Mouse (Mus musculus) MEL-GATA-1-ER (cell line): Measurements from ENCODE around the gene Dusp7.

Source experiments
- DNase-seq: peaks from one replicate; pipeline ENCODE4 v3.0.0-alpha.2; 2012; ENCODE audit warnings: low read depth; ENCODE audit errors: extremely low read depth

The Dusp7 gene

DNA sequence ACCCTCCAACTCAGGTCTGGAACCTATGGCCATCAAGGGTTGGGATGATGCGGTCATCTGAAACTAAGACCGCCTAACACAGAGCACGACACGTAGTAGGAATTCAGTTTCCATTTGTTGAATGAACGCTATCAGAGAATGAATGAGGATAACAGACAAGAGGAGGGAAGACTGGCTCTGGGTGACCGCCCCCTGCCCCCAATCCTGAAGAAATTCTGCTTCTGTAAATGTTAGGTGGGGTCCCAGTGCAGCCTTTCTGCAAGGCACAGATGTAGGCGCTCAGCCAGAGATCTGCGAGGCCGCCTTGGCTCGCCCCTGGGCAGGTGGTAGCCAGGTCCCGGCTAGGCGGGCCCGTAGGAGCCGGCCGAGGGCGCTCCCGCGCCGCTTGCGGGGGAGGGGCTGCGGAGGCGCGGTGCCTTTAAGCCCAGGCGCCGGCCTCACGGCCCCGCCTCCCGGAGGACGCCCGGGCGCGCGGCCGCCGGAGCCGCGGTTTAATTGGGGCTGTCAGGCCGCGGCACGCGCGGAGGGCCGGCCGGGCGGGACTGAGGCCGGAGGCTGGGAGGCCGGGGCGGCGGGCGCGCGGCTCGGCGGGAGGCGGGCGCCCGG, at the start of gene Dusp7:
Gene Dusp7 (plus strand): TSS at position 521 of the 606 bp plus-strand sequence.
- no peak for DNase-seq

DNA sequence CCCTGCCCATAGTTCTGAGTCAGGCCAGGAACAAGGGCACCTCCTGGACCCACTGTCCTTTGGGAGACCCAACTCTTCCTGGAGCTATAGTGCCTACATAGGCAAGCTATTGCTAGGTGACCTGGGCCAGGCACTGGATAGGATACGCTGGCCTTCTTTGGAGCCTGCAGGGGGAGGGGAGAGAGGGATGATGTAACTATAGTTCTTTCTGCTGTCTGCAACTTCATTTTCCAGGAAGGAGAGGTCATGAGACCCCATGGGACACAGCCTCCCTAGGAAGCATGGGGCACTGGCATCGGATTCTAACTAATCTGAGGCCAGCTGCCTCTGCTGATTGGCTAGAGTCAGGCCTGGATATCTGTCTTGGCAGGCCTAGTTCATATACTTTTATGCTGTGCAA, 49.3 kb upstream of the Dusp7 start:
- DNase-seq, result no peak

DNA sequence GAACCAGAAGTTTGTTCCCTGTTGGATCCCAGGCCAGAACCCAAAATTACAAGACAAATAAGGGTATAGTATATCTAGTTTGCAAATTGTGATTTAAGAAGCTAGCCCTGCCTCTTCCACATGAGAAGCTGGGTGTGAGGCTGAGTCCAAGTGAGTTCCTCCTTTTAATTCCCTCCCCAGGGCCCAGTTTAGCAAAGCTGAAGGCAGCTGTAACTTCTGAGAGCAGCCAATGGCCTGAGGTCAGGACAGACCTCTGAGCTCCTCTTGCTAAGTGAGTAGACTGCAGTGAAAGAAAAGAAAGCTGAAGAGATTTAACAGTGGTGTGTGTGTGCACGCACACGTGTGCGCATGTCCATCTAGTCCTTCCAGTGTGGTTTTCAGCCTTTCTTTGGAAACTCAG, 45.9 kb upstream of the Dusp7 start:
- DNase-seq, result no peak

DNA sequence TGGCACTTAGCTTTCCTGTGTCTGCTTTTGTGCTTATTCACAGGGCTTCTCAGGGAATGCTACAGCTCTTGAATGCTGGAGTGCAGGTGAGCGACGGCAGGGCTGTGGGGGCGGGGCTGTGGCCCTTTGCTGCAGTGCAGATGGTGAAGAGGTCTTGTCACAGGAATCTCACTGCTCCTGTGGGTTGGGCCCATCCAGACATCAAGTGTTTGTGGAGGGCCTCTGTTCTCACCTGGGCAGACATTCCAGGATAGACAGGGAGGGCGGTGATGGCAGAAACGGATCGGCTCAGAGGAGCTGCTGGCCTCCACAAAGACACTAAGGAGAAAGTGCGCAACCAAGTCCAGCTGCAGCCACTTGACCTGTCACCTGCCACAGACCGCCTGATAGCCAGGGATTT, 42.2 kb upstream of the Dusp7 start:
- no peak for DNase-seq

DNA sequence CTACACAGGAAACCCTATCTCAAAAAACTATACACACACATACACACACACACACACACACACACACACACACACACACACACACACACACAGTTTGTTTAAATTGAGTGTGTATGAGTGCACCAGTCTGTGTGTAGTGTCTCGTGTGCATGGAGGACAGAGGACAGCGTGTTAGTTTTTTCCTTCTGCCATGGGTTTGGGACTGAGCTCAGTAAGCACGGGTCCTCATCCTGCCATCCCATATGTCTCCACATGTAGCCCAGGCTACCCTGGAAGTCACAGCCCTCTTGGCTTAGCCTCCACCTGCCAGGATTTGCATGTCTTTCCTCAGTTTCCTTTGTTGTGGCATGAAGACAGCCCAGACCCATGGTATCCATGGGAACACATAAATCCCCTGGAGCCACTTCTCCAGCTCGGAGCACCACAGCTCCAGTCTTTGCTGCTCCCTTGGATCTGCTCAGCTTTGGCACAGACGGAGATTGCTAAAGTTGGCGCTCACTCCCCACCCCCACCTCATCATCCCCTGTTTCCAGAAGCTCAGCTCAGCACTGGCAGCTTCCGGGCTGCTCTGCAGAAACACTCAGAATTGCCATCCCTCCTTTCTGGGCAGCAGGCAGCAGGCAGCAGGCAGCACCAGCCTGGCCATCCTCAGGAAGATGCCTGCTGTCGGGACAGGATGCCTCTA, 41.2 kb upstream of the Dusp7 start:
- DNase-seq, result no peak

DNA sequence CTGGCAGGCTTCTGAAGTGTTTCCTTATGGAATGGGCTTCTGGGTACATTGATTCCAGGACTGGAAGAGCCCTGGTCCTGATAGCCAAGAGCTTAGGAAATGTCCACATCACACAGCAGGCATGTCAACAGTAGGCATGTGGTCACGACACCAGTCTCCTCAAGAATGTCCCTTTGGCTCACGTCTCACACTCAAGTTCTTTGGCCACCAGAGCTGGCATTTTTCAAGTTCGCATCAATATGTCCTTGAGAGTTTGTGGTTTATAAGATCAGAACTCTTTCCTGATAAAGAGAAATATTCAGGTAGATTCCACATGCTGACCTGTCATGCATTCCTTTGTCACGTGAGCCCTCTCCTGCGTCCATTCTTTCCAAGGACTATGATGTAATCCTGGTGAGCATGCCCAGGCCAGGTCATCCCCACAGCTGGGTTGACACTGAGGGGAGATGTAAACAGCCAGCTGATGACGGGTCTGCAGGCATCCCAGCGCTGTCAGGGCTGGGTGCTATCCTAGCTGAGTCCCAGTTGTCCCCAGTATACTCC, 40.3 kb upstream of the Dusp7 start:
- DNase-seq, result no peak

DNA sequence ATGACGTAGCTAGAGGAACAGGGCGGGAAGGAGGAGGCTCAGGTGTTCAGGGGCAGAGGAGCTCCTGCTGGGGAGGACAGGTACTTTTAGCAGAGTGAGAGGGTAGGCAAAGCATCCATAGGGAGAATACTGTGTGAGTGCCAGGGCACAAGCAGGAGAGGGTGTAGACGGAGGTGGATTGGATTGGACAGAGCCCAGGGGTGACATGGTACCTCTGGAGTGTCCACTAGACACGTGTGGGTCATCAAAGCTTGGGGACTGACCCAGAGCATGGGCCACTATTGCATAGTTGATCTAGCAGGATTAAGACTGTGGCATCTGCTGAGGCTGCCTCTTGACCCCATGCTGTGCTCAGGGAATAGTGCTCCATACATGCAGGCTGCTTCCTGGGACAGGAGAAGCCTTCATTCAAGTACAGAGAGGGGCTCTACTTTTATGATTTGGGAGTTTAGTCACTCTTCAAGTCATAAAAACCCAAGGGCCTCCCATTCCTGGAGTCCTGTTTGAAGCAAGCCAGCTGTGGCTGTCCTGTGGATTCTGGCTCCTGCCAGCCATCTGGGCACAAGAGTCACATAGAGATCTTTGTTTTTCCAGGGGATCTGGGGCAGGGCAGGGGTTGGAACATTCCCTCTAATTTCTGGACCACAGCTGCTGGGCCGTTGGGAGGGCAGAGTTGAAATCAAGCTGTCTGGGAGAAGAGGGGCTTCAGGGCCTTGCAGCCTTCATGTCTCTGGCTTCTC, 39.5 kb upstream of the Dusp7 start:
- no peak for DNase-seq

DNA sequence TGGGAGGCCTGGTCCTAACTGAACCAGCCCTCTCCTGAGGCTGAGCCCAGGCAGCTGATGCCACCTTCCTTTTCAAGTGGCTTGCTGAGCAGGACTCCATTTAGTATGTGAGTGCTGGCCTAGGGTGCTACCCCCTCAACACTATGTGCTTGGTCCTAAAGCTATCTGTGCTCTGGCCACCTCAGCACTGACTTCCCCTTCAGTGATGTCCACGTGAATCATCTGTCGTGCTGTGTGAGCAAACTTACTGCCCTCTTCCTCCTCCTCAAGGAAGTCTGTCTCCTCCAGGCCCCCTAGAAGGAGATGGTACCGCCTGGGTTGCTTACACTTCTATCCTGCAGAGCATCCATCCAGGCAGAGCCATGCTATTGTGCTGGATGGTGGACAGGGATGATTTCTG, 35.7 kb upstream of the Dusp7 start:
- DNase-seq, result no peak

DNA sequence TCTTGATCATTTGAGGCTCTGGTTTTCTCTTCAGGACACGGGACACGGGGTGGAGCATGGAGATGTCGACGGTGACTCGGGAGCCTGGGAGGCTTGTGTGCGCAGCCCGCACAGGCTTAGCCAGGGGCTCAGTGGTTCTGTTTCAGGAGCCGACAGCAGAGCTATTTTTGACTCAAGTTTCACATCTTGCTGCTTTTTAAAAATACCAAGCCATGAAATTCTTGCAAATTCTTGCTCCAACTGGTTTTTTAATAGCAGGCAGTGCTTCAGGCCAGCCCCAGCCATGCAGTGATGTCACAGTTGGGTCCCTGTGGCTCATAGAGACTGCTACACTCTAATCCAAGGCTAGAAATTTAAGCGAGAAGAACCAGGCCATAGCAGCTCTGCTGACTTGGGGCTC, 30.8 kb upstream of the Dusp7 start:
- DNase-seq, result no peak

DNA sequence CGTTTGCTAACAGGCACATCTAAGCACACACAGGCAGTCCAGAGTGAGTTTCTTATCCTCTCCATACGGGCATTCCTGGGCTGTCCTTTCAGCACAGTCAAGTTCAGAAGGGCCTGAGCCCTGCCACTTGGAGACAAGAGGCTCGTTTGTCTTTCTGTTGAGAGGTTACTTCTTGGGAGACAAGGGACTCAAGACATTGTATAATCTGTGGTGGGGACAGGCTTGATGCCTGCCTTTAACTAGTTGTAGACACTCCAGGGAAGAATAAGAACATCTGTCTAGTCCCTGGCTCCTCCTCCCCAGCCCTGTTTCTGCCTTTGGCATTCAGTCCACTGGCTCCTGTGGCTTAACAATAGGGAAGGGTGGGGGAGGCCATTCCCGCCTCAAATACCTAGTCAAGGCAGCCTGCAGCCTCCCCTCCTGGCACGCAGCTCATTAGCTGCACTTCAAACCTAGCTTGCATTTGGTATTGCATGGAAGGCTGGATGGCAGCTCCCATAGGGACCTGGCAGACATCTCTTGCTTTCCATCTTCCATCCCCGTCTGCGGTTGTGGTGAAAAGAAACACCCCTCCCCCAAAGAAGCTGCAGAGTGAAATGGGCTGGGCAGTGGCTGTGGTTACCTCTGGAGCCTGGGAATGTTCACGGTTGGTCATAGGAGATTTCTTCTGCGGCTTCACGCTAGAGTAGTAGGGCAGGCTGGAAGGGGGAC, 29.8 kb upstream of the Dusp7 start:
- no peak for DNase-seq

DNA sequence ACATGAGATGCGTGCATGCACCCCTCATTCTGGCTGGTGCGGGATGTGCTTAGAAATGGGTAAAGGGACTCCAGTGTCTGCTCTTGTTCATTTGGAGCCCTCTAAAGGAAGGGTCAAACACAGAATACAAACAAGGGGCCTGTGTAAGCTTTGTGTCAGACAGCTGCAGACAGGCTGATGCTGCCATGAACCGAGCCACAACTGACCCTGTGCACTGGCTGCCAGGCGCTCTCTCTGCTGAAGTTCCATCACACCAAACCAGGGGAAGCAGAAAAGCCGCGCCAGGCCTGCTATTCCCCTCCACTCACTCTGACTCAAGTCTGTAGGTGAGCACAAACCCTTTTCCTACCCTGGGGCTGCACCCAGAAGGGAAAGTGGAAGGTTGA, 29.3 kb upstream of the Dusp7 start:
- no peak for DNase-seq

DNA sequence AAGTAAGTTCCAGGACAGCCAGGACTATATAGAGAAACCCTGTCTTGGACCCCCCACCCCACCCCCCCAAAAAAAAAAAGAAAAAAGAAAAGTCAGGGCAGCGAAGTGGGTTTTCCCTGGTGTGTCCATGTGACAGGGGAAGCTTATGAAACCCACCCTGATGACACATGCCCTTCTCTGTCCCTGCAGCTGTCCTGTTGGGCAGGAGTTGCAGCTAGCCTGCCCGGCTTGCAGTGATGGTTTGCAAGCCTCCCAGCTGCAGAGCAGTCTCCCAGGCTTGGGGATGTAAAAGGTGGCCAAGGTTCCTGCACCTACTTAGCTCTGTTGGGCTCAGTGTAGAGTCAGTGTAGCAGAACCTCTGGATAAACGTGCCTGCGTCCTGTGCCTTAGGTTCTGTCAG, 28.7 kb upstream of the Dusp7 start:
- no peak for DNase-seq

DNA sequence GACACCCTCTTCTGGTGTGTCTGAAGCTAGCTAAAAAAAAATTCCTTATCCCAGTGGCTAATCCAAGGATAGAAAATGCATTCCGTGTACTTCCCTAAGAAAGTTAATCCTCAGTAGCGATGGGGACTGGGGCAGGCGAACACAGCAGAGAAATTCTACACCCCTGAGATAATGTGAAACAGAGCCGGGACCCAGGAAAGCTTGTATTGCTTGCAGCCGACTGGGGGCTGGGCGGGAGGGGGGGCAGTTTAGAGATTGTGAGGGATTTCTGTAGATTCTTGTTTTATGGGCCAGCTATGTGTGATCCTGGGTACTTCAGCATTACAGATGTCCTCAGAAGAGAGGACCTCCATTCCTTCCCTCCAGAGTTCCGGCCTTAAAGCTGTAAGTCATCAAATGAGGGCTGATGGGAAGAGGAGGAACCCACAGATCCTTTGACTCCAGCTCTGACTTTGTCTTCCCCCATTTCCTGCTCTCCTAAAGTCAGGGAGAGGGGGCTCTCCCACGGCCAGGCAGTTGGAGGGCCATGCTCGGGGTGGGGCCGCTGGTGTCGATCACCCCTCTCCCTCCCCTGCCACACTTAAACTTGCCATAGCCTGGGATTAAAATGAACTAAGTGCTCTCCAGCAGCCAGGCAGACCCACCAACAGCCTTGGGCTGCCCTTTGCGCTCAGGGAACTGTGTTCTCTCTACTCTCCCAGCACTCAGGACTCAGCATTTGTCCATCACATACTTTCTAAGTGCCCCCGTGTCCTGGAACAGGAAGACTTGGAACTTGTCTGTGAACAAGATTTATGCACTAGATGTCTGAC, 27.7 kb upstream of the Dusp7 start:
- DNase-seq, result no peak

DNA sequence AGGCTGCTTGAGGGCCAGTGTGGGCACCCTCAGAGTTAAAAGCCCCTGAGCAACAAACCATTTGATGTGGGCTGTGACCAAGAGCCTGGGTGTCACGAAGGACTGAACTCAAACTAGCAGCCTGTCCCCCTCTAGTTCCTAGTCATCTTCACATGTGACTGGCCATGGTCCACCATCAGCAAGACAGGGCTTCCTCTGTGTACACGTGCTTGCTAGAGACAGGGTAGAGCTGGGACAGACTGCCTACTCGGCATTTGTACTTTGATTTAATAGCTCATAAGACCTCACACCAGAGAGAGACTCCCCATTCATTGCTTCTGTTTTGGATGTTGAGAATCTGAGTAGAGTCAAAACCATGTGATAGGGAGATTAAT, 27.1 kb upstream of the Dusp7 start:
- DNase-seq, result no peak

DNA sequence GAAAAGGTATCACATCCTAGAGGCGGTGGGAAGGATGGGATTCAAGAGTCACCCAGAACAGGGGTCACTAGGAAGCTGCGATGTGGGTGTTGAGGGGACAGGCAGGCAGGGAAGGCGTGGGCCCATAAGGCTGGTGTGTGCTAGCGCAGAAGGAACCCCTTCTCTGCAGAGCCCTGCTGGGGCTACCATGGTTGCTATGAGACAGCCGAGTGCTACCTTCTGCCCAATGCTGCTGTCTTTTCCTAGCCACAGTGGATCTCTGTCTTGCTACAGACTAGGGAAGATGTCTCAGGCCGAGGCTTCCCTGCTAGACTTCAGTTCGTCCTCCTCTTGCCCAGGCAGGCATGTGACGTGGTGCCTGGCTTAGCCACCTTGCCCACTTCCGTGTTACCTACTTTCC, 25.9 kb upstream of the Dusp7 start:
- no peak for DNase-seq

DNA sequence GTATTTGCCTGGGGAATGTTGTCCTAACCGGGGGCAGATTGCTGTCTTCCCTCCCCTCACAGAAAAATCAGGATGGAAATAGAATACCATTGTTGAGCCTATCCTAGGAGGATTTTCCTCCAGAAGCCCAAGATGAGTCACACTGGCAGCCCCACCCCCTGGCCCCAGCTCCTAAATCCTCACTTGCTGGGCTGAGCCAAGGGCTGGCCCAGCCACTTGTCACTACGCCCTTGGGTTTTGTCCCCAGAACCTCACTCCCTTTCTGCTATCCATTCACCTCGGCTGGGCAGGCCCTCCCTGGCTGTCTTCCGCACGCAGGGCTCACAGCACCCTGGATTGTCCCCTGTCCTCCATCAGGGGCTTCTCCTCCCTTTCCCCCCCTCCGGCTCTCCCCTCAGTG, 23.3 kb upstream of the Dusp7 start:
- DNase-seq, result no peak

DNA sequence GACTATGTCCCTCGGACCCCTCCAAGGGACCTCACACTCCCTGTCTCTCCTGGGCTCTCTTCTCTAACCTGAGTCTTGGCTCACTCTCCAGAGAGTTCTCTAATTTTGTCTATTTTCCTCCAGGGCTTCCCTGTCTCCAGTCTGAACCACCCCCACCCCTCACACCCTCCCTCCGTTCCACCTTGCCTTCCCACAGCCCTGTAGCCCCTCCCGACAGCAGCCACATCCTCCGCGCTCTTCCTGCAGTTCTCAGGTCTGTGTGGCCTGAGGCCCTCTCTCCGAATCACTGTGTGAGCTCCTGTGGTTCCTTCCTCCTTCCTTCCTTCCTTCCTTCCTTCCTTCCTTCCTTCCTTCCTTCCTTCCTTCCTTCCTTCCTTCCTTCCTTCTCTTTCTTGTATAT, 22.8 kb upstream of the Dusp7 start:
- DNase-seq, result no peak

DNA sequence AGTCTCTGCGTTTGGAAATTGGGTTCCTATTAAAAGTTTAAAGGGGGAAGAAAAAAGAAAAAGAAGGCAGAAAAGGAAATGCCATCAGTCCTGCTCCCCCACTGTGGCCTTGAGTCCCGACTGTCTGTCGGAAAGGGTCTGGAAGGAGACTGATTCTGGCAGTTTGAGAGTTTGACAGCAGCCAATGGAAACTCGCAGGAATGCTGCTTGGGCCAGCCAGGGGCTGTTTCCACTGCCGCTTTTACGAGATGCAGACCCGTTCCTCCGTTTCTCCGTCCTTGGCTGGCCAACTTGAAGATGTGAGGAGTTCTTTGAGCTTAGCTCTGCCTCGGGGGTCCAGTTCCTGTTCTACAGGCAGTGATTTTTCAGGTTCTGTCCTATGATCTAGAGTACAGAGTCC, 20.2 kb upstream of the Dusp7 start:
- no peak for DNase-seq

DNA sequence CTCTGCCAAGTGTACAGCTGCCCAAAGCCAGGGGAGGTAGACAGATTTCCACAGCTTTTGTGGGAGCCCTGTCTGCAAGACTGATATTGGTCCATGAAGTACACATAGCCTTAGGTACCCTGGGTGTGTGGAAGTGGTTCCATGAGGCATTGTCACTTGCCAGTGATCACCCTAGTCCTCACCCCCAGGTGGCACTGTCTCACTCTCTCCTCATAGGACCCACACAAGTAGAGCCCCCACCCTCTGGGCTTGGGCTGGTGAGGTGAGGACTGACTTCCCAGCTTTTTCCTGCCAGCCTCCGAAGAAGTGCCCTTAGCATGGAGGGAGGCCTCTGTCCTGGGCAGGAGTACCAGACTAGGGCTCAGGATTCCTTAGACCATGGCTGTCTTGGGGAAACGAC, 19.4 kb upstream of the Dusp7 start:
- DNase-seq, result no peak

DNA sequence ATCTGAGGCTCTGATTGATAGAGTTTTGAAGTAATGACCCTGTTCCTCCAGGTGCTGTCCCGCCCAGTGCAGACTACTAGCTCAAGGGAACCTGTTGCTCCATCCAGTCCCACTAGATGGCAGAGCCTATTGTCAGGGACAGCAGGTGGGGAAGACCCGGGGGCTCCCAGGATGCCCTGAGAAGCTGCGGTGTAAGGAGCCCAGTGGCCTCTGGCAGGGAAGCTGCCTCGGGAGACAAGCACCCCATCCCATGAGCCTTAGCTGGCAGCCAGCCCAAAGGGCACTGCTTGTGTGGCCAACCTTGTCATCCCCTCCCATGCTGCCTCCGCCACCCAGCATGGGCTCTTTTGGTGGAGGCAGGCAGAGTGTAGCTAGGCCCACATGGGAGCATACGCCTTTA, 17.3 kb upstream of the Dusp7 start:
- DNase-seq, result no peak

DNA sequence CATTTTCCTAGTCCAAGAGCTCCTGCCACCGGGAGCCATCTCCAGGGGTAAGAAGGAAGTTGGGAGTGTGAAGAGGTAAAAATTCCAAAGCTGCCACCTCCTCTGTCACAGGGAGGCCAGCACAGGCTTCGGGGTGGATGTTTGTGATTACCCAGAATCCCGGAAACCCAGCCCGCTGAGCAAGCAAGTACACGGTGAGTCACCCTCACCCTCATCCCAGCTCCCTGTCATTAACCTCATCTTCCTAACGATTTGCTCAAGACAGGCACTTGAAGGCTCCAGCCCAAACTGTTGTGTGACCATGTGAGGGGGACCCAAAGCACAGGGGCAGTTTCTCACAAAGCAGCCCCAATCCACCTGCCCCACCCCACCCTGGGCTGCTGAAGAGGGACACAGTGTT, 14.7 kb upstream of the Dusp7 start:
- no peak for DNase-seq
